Comparison of ENCODE assay signal across 19 mouse cellular contexts in genomic region chr6:73523658-73524057, GRCm38 (mm10). TPM values are rescaled to one million over a fixed set of nuclear protein-coding genes. Genes with fewer than 3 reads are reported as not detected.
A peak's percentile ranks its signal among the peaks of the same experiment; 100 is the strongest.
DNase-seq lines count a peak whose midpoint lies in the region; ATAC-seq and TF ChIP-seq lines count a peak whose summit lies in the region.
"Had no signal": no experiment of that assay in that cellular context is flagged by ENCODE, and none has a peak within 500 bp of the region (broad histone marks: within the 10 kb centered on the region; RNA-seq: fewer than 3 reads in every experiment).

No protein-coding gene starts in this region.

- 66% methylated on average over 9 of the region's 9 CpGs for WGBS in embryonic facial prominence, embryonic 10.5 days
- 67% methylated on average over 9 of the region's 9 CpGs for WGBS in hindbrain, embryonic 12.5 days

- peak; percentile 29 for DNase-seq in embryo, embryonic 10 days (ENCODE audit: low spot score)
- no peak for DNase-seq in embryo, embryonic 9.5 days (ENCODE audit: extremely low spot score)
- DNase-seq in left cerebral cortex, adult 2 months (ENCODE audit: extremely low spot score in 1 of 2, low spot score in 2 of 2): no peak
- no peak for DNase-seq in left cerebral cortex, postnatal 14 days (ENCODE audit: low spot score in 2 of 2)
- peak; percentile 21 for DNase-seq in embryonic facial prominence, embryonic 10.5 days (ENCODE audit: low spot score)
- DNase-seq in layer of hippocampus, adult 11-12 months (ENCODE audit: low spot score): no peak
- DNase-seq: heart, adult 18-20 months had no signal

- H3K4me2 ChIP-seq in hindbrain, embryonic 12.5 days (replicated peaks): no peak overlapping the region
- H3K4me2 ChIP-seq: embryonic facial prominence, embryonic 13.5 days; forebrain, embryonic 15.5 days; limb, embryonic 15.5 days; midbrain, embryonic 11.5 days; neural tube, embryonic 15.5 days had no signal

- H3K27me3 ChIP-seq in E14TG2a.4 (ENCODE audit: insufficient read depth, low read length): peaks cover 4% of the 10 kb centered on the region; the same call in 1 of the 2 replicates
- no peaks in the 10 kb centered on the region for H3K27me3 ChIP-seq in embryonic facial prominence, embryonic 10.5 days (replicated peaks; ENCODE audit: low read depth, poor library complexity, severe bottlenecking)
- H3K27me3 ChIP-seq in hindbrain, embryonic 12.5 days: no peaks in the 10 kb centered on the region
- H3K27me3 ChIP-seq: embryonic facial prominence, embryonic 13.5 days; forebrain, embryonic 15.5 days; limb, embryonic 15.5 days; neural tube, embryonic 15.5 days had no signal

- no peak for ATAC-seq in hindbrain, embryonic 12.5 days (ENCODE audit: low FRiP score)
- ATAC-seq: activated CD4-positive, CD25-positive, alpha-beta regulatory T cell, adult 4 months; forebrain, embryonic 15.5 days; hindbrain, embryonic 16.5 days had no signal

- H3K9me3 ChIP-seq in E14TG2a.4 (ENCODE audit: low read length): peaks cover 20% of the 10 kb centered on the region
- no peaks in the 10 kb centered on the region for H3K9me3 ChIP-seq in embryonic facial prominence, embryonic 10.5 days
- H3K9me3 ChIP-seq in hindbrain, embryonic 12.5 days (replicated peaks): no peaks in the 10 kb centered on the region
- H3K9me3 ChIP-seq: embryonic facial prominence, embryonic 13.5 days; forebrain, embryonic 15.5 days; limb, embryonic 15.5 days; neural tube, embryonic 15.5 days had no signal

- H3K27ac ChIP-seq in left cerebral cortex, adult 2 months: no peak overlapping the region
- H3K27ac ChIP-seq in embryonic facial prominence, embryonic 10.5 days (replicated peaks): no peak overlapping the region
- H3K27ac ChIP-seq in hindbrain, embryonic 12.5 days: no peak overlapping the region
- H3K27ac ChIP-seq: embryonic facial prominence, embryonic 13.5 days; forebrain, embryonic 15.5 days; limb, embryonic 15.5 days; neural tube, embryonic 15.5 days had no signal

- H3K9ac ChIP-seq in hindbrain, embryonic 12.5 days: no peak overlapping the region
- H3K9ac ChIP-seq: embryonic facial prominence, embryonic 13.5 days; forebrain, embryonic 15.5 days; limb, embryonic 15.5 days; neural tube, embryonic 15.5 days had no signal

- TF ChIP-seq CTCF in left cerebral cortex, adult 2 months (IDR thresholded peaks at IDR 0.05): peak; percentile 9; the same call in 1 of the 2 replicates
- peak; percentile 78 for TF ChIP-seq CTCF in E14TG2a.4 (conservative IDR thresholded peaks at IDR 0.05; ENCODE audit: low read length)

- H3K4me1 ChIP-seq in E14TG2a.4 (replicated peaks; ENCODE audit: low read depth, low read length): no peaks in the 10 kb centered on the region
- H3K4me1 ChIP-seq in embryonic facial prominence, embryonic 10.5 days: no peaks in the 10 kb centered on the region
- no peaks in the 10 kb centered on the region for H3K4me1 ChIP-seq in hindbrain, embryonic 12.5 days
- H3K4me1 ChIP-seq: embryonic facial prominence, embryonic 13.5 days; forebrain, embryonic 15.5 days; limb, embryonic 15.5 days had no signal

- H3K36me3 ChIP-seq in E14TG2a.4 (ENCODE audit: insufficient read depth, low read length): no peaks in the 10 kb centered on the region
- H3K36me3 ChIP-seq in embryonic facial prominence, embryonic 10.5 days (replicated peaks): no peaks in the 10 kb centered on the region
- no peaks in the 10 kb centered on the region for H3K36me3 ChIP-seq in hindbrain, embryonic 12.5 days
- H3K36me3 ChIP-seq: embryonic facial prominence, embryonic 13.5 days; forebrain, embryonic 15.5 days; limb, embryonic 15.5 days; neural tube, embryonic 15.5 days had no signal

- no peak overlapping the region for H3K4me3 ChIP-seq in left cerebral cortex, adult 2 months
- no peak overlapping the region for H3K4me3 ChIP-seq in E14TG2a.4 (replicated peaks; ENCODE audit: low read length)
- H3K4me3 ChIP-seq in embryonic facial prominence, embryonic 10.5 days: no peak overlapping the region
- no peak overlapping the region for H3K4me3 ChIP-seq in hindbrain, embryonic 12.5 days
- H3K4me3 ChIP-seq: embryonic facial prominence, embryonic 13.5 days; forebrain, embryonic 15.5 days; limb, embryonic 15.5 days; neural tube, embryonic 15.5 days had no signal

- intact Hi-C loops in left cerebral cortex, adult 2 months (cut with DNase I): no loop called here
- intact Hi-C loops in left cerebral cortex, postnatal 14 days (cut with DNase I): no loop called here

RNA-seq across cellular contexts. Expression of gene 4931417E11Rik, which starts 54.2 kb away (rescaled TPM):
- total RNA-seq in left cerebral cortex, adult 2 months (2021): not detected
- not detected for total RNA-seq in left cerebral cortex, postnatal 14 days (2021)
- not detected in 2 replicates for polyA plus RNA-seq in embryonic facial prominence, embryonic 10.5 days (2016; fragmentation: Nextera tagmentation; extraction: Ambion mirVana)
- not detected in 2 replicates for polyA plus RNA-seq in hindbrain, embryonic 12.5 days (2016; fragmentation: Nextera tagmentation; extraction: Ambion mirVana)
- total RNA-seq: heart, adult 18-20 months; layer of hippocampus, adult 8-10 months had no signal
- polyA plus RNA-seq: activated CD4-positive, CD25-positive, alpha-beta regulatory T cell, adult 4 months; C2C12; embryonic facial prominence, embryonic 13.5 days; forebrain, embryonic 15.5 days; hindbrain, embryonic 16.5 days; limb, embryonic 15.5 days; midbrain, embryonic 11.5 days; neural tube, embryonic 15.5 days; urinary bladder, adult 2 months had no signal

Comparison
In these comparisons a context has a peak if more than half of its experiments do, and no peak if none do; other contexts are left out.
1. DNase-seq: peak in embryo, embryonic 10 days (single experiment) and embryonic facial prominence, embryonic 10.5 days (single experiment); none in embryo, embryonic 9.5 days (single experiment), left cerebral cortex, adult 2 months (0 of 2), left cerebral cortex, postnatal 14 days (0 of 2) and layer of hippocampus, adult 11-12 months (single experiment).